Mouse (Mus musculus): ENCODE measurements around the gene Ahcy.

DNA sequence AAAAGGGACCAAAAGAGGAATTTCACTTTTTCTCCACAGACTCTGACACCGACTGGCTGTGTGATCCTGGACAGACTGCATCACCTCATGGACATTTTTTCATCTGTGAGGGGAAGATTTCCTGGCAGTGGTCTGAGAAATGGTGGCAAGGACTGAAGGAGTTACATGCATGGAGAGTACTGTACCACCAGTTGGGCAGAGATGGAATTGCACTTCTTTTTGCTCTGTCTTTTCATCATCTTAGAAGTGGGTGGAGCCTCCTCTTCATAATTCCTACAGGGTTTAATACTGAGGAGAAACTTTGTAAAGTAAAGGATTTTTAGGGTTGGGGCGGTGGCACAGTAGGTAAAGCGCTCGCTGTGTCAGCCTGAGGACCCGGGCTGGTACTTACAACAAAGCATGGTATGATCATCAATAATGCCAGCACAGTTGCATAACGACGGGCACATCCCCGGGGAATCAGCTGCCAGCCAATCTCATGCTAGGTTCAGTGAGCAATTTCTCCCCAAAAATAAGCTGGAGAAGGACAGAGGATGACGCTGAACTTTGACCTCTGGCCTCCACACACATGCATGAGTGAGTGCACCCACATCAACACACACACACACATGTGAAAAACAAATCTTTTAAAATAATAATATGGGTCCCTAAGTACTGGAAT is 24.6 kb upstream of the Ahcy start:
- TF ChIP-seq CTCF (IDR thresholded peaks at IDR 0.05; ENCODE audit: extremely low read depth, insufficient read depth, low read length): no peak
- TF ChIP-seq POLR2A (IDR thresholded peaks at IDR 0.05; ENCODE audit: extremely low read depth, insufficient read depth, low read length): no peak

All from cortical plate, adult 2 months (tissue).